Mouse (Mus musculus): Measurements from ENCODE around the gene Ceacam20.
"Not testable (repeated sequence)": the region's sequence is repeated elsewhere in the genome, so short reads cannot be mapped to it uniquely, and the experiment has no call there.

Ceacam20 gene

GRCm38 (mm10) chr7:19949996-19950395 lies 15.2 kb upstream of the Ceacam20 start:
- DNase-seq (ENCODE audit: low spot score), result no peak

GRCm38 (mm10) chr7:19950589-19950988 lies 14.6 kb upstream of the Ceacam20 start, which contains the start of gene Igsf23:
Gene Igsf23, minus strand, starts transcription at chr7:19950756.
- DNase-seq (ENCODE audit: low spot score), result no peak

DNA sequence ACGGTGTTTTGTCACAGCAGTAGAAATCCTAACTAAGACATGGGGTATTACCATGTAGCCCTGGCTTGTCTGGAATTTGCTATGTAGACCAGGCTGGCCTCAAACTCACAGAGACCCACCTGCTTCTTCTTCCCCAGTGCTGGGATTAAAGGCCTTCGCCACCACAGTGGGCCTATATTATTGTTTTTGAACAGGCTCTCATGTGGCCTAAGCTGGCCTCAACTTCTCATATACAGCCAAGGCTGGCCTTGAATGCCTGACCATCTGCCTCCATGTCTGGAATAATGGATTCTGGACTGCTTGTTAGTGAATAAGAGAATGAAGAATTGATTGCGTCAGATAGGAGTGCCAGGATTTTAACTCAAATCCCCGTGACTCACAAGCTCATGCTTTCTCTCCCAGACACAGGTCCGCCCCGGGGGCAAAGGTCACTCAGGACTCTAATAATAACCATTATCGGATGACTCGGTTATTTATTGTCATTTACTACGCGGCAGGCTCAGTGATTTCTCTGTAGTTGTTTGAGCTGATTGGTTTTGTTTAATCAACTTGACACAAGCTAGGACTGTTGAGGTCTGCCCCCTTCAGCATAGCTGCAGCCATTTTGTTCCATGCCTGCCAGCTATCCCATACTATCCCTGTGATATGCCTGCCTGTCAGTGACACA lies 12.8 kb upstream of the Ceacam20 start:
- DNase-seq (ENCODE audit: low spot score), result no peak

GRCm38 (mm10) chr7:19953054-19953453 lies 12.2 kb upstream of the Ceacam20 start:
- no peak for DNase-seq (ENCODE audit: low spot score)

- DNase-seq (ENCODE audit: low spot score), result no peak
These were observed 9.4 kb upstream of the Ceacam20 start for GRCm38 (mm10) chr7:19955861-19956260.

GRCm38 (mm10) chr7:19956341-19956781 lies 8.9 kb upstream of the Ceacam20 start:
- peak; percentile 77 for DNase-seq (ENCODE audit: low spot score)

DNA sequence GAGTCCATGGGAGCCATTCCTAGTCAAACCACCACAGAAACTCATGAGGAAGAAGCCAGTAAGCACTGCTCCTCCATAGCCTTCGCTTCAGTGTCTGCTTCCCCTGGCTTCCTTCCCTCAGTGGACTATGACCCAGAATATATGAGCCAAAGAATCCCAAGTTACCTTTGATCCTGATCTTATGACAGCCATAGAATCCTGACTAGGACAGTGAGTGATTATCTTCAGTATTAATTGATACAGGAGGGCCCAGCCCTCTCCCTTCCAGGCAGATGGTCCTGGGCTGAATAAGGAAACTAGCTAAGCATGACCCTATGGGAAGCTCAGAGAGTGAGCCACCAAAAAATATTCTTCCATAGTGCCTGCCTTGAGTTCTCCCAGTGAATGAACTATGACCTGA lies 2.8 kb upstream of the Ceacam20 start:
- no peak for DNase-seq (ENCODE audit: low spot score)

GRCm38 (mm10) chr7:19969106-19969505 lies 3.9 kb downstream of the Ceacam20 start:
- DNase-seq (ENCODE audit: low spot score), result no peak

- no peak for DNase-seq (ENCODE audit: low spot score)
These were observed 4.4 kb downstream of the Ceacam20 start for GRCm38 (mm10) chr7:19969541-19970090.

DNA sequence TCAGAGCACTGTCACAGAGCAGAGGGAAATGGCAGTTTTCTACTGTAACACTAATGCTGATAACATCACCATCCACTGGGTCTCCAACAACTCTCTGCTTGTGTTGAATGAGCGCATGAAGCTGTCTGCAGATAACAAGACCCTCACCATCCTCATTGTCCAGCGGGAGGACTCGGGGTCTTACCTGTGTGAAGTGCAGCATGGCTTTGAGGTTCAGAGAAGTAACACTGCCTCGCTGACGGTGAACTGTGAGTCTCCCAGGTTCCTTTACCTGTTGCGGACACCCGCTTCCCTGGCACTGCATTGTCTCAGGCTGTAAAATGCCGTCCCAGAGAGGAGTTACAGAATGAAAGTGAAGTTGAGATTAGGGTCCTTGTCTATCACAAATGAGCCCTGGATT lies 5.0 kb downstream of the Ceacam20 start:
- no peak for DNase-seq (ENCODE audit: low spot score)

DNA sequence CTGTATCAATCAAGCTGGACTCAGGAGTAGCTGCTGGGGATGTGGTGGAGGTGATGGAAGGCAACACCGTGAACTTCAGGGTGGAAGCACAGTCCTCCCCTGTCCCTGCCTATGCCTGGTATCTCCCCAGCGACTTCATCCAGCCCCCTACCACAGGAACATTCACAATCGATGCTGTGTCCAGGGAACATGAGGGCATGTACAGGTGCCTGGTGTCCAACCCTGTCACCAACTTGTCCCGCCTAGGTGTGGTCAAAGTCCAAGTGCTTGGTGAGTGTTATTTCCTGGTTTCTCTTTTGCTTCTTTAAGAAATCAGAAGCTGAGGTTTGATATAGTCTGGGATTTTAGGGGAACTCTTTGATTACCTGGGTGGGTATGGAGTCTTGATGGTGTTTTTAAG lies 6.3 kb downstream of the Ceacam20 start:
- no peak for DNase-seq (ENCODE audit: low spot score)

DNA sequence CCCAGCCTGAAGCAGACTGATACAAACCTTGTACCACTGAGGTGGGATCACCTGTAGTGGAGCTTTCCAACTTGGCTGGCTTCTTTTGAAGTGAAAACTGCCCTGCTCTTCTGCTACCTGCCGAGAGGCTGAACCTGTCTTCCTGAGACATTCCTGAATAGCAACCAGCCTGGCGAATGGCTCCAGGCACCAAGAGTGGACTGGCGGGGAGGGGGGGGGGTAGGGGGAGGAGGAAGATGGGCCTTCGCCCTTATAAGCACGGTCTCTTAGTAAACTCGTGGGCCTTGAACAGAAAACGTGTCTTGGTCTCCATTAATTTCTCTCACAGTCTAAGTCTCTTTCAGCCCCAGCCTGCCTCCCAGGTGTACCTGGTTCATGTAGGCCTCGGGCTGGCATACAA lies 26.0 kb downstream of the Ceacam20 start, which contains the start of gene Nlrp9b:
Nlrp9b (plus strand) TSS at position 301 of the 400 bp plus-strand sequence.
- DNase-seq (ENCODE audit: low spot score), result not testable (repeated sequence)

GRCm38 (mm10) chr7:19996721-19997120 lies 31.5 kb downstream of the Ceacam20 start:
- not testable (repeated sequence) for DNase-seq (ENCODE audit: low spot score)

DNA sequence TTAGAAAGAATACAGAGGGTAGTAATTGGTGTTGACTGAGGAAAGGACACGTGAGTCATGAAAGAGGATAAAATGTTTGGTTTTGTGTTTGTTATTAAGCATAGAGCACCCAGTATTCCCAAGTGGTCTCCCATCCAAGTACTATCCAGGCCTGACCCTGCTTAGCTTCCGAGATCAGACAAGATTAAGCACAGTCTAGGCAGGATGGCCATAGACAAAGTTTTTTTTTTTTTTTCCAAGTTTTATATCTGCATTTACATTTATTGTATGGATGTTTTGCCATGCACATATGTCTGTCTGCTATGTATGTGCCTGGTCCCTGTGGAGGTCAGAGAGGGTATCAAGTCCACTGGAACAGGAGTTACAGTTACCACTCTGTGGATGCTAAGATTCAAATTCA lies 44.8 kb downstream of the Ceacam20 start:
- no peak for DNase-seq (ENCODE audit: low spot score)

Measured in ovary, postnatal 36 days (tissue).